Mouse (Mus musculus) neural tube, embryonic 13.5 days (tissue): ENCODE results near the gene Hsf2bp. TPM values are rescaled to one million over a fixed set of nuclear protein-coding genes. Genes with fewer than 3 reads are reported as not detected.

Source experiments
- ATAC-seq: fragments of 200-750 bp; cut with Nextera tagmentation; 2 replicates; pipeline ENCODE4 v1.8.0; 2017; ENCODE audit warnings: low read depth, mild to moderate bottlenecking, moderate TSS enrichment, moderate library complexity
- H3K27ac ChIP-seq: fragments of 300-500 bp; sonication (generic); replicated peaks from 2 replicates; pipeline ENCODE4 v1.5.1; 2015; ENCODE audit warnings: moderate library complexity, mild to moderate bottlenecking, inconsistent platforms
- H3K27me3 ChIP-seq: fragments of 300-500 bp; sonication (generic); 2 replicates; pipeline ENCODE4 v1.6.1; 2015; ENCODE audit warnings: mild to moderate bottlenecking, inconsistent platforms
- H3K36me3 ChIP-seq: fragments of 300-500 bp; sonication (generic); 2 replicates; pipeline ENCODE4 v1.6.1; 2015; ENCODE audit warnings: mild to moderate bottlenecking, inconsistent platforms
- H3K4me1 ChIP-seq: fragments of 300-500 bp; sonication (generic); replicated peaks from 2 replicates; pipeline ENCODE4 v1.6.1; 2015; ENCODE audit warnings: inconsistent platforms
- H3K4me2 ChIP-seq: fragments of 300-500 bp; sonication (generic); 2 replicates; pipeline ENCODE4 v1.6.1; 2015; ENCODE audit warnings: inconsistent platforms, mild to moderate bottlenecking, moderate library complexity
- H3K4me3 ChIP-seq: fragments of 300-500 bp; sonication (generic); 2 replicates; pipeline ENCODE4 v1.5.1; 2015; ENCODE audit warnings: mild to moderate bottlenecking, inconsistent platforms
- H3K9ac ChIP-seq: fragments of 300-500 bp; sonication (generic); 2 replicates; pipeline ENCODE4 v1.6.1; 2015; ENCODE audit warnings: moderate library complexity, mild to moderate bottlenecking, inconsistent platforms
- H3K9me3 ChIP-seq: fragments of 300-500 bp; sonication (generic); 2 replicates; pipeline ENCODE4 v1.6.1; 2016; ENCODE audit warnings: inconsistent platforms
- WGBS: fragments of 180-500 bp; shearing (Covaris S2); methylation state at CpG from one replicate; pipeline ENCODE4 v1.1.7; 2015; 5-methylcytosine and 5-hydroxymethylcytosine counted together
- polyA plus RNA-seq: library from polyadenylated mRNA; unstranded; fragments of >200 nt; fragmentation: Nextera tagmentation; extraction: Ambion mirVana; gene quantifications from 2 replicates; pipeline ENCODE4 v1.2.1, GENCODE M21; 2015

Gene Hsf2bp
- polyA plus RNA-seq, 1 experiment from 2014 or later: 0.38 TPM

GRCm38 (mm10) chr17:31998351-31998750, 37.8 kb downstream of the Hsf2bp start:
- H3K27ac ChIP-seq: no peak overlapping the region
- H3K9ac ChIP-seq: no peak overlapping the region
- H3K27me3 ChIP-seq: no peaks in the 10 kb centered on the region
- WGBS: 76% methylated on average over 1 of the region's 1 CpGs
- H3K4me2 ChIP-seq: no peak overlapping the region
- no peaks in the 10 kb centered on the region for H3K9me3 ChIP-seq
- no peaks in the 10 kb centered on the region for H3K36me3 ChIP-seq
- no peaks in the 10 kb centered on the region for H3K4me1 ChIP-seq
- no peak overlapping the region for H3K4me3 ChIP-seq
- ATAC-seq: no peak

DNA sequence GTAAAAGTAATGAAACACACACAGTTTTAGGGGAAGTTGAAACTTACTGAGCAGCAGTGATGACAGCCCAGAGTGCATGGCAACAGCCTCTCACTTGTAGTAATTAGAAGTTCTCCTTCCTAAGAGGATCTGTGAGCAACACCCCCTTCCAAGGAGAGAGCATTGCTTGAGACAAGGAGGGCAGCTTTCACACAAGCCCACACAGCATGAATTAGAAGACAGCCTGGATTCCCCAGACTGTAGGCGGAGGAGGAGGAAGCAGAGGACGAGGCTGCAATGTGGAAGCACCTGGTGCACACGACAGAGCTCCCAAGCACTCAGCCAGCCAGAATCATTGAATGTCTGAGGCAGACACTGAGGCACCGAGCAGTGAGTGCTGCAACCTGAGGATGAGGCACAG, 39.8 kb downstream of the Hsf2bp start:
- Histone ChIP-seq H3K9me3 (no peaks in the 10 kb centered on the region), H3K36me3 (no peaks in the 10 kb centered on the region), H3K4me2 (no peak overlapping the region), H3K27me3 (no peaks in the 10 kb centered on the region), H3K9ac (no peak overlapping the region), H3K4me3 (no peak overlapping the region), H3K27ac (no peak overlapping the region), H3K4me1 (no peaks in the 10 kb centered on the region)
- ATAC-seq: no peak
- 77% methylated on average over 4 of the region's 4 CpGs for WGBS

- H3K27ac ChIP-seq: no peak overlapping the region
- no peak overlapping the region for H3K9ac ChIP-seq
- H3K27me3 ChIP-seq: no peaks in the 10 kb centered on the region
- no peak for ATAC-seq
- no peaks in the 10 kb centered on the region for H3K4me1 ChIP-seq
- no peak overlapping the region for H3K4me2 ChIP-seq
- WGBS: 80% methylated on average over 2 of the region's 2 CpGs
- H3K36me3 ChIP-seq: no peaks in the 10 kb centered on the region
- H3K4me3 ChIP-seq: no peak overlapping the region
- no peaks in the 10 kb centered on the region for H3K9me3 ChIP-seq
Measured at GRCm38 (mm10) chr17:31995784-31996183, 40.4 kb downstream of the Hsf2bp start.

GRCm38 (mm10) chr17:31994132-31994531, 42.0 kb downstream of the Hsf2bp start:
- H3K4me3 ChIP-seq: no peak overlapping the region
- no peaks in the 10 kb centered on the region for H3K4me1 ChIP-seq
- no peaks in the 10 kb centered on the region for H3K9me3 ChIP-seq
- H3K27me3 ChIP-seq: no peaks in the 10 kb centered on the region
- no peak overlapping the region for H3K4me2 ChIP-seq
- H3K27ac ChIP-seq: no peak overlapping the region
- H3K36me3 ChIP-seq: no peaks in the 10 kb centered on the region
- no peak for ATAC-seq
- no peak overlapping the region for H3K9ac ChIP-seq

- Histone ChIP-seq H3K4me1 (no peaks in the 10 kb centered on the region), H3K9ac (no peak overlapping the region), H3K9me3 (no peaks in the 10 kb centered on the region), H3K4me2 (no peak overlapping the region), H3K36me3 (no peaks in the 10 kb centered on the region), H3K4me3 (no peak overlapping the region), H3K27ac (no peak overlapping the region), H3K27me3 (no peaks in the 10 kb centered on the region)
- no peak for ATAC-seq
- 63% methylated on average over 1 of the region's 1 CpGs for WGBS
Measured at GRCm38 (mm10) chr17:31993354-31993753, 42.8 kb downstream of the Hsf2bp start.

- Histone ChIP-seq H3K36me3 (no peaks in the 10 kb centered on the region), H3K27me3 (no peaks in the 10 kb centered on the region), H3K4me3 (no peak overlapping the region), H3K9me3 (no peaks in the 10 kb centered on the region), H3K4me1 (no peaks in the 10 kb centered on the region), H3K9ac (no peak overlapping the region), H3K4me2 (no peak overlapping the region), H3K27ac (no peak overlapping the region)
- ATAC-seq: no peak
- WGBS: 73% methylated on average over 2 of the region's 2 CpGs
Measured at GRCm38 (mm10) chr17:31992004-31992403, 44.1 kb downstream of the Hsf2bp start.

- no peaks in the 10 kb centered on the region for H3K9me3 ChIP-seq
- H3K9ac ChIP-seq: no peak overlapping the region
- H3K4me1 ChIP-seq: no peaks in the 10 kb centered on the region
- H3K4me2 ChIP-seq: no peak overlapping the region
- no peak overlapping the region for H3K27ac ChIP-seq
- 91% methylated on average over 2 of the region's 2 CpGs for WGBS
- no peaks in the 10 kb centered on the region for H3K27me3 ChIP-seq
- ATAC-seq: no peak
- H3K4me3 ChIP-seq: no peak overlapping the region
- no peaks in the 10 kb centered on the region for H3K36me3 ChIP-seq
Measured at GRCm38 (mm10) chr17:31989035-31989434, 47.1 kb downstream of the Hsf2bp start.

DNA sequence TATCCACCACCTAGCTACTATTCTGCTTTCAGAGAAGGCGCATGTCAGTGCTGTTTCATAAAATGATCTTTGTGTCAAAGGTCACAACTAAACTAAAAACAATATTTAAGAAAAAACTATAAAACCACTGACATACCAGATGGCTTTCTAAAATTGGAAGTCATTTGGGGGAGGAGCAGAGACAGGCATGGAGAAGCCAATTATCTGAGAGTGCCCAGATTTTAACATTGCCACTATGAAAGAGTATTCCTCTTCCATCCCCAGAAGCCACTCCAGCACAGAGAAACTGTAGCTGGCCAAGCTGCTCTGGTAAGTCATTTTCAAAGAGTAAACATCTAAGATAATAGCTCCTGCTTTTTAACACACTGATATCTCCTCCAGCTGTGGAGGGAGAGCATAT, 49.2 kb downstream of the Hsf2bp start:
- H3K9ac ChIP-seq: no peak overlapping the region
- H3K36me3 ChIP-seq: no peaks in the 10 kb centered on the region
- no peaks in the 10 kb centered on the region for H3K9me3 ChIP-seq
- ATAC-seq: no peak
- 95% methylated on average over 1 of the region's 1 CpGs for WGBS
- no peak overlapping the region for H3K4me3 ChIP-seq
- H3K27ac ChIP-seq: no peak overlapping the region
- H3K27me3 ChIP-seq: no peaks in the 10 kb centered on the region
- H3K4me2 ChIP-seq: no peak overlapping the region
- H3K4me1 ChIP-seq: no peaks in the 10 kb centered on the region

DNA sequence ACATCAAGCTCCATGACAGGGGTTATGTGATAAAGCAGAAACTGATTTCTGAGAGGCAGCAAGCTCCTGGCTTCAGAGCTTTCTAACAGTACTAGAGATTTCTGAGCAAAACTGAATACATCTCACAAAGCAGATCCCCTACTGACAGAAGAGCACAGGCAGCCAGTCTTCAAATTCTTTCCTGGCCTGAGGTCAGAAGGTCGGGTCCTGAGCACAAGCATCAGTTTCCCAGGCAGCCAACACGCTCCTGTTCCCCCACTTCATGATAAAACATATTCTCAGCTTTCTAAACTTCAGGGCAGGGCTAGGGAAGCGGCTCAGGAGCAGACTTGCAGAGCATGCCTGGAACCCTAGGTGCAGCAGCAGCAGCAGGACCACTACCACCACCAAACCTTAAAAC, 52.7 kb downstream of the Hsf2bp start:
- Histone ChIP-seq H3K27ac (no peak overlapping the region), H3K9me3 (no peaks in the 10 kb centered on the region), H3K27me3 (no peaks in the 10 kb centered on the region), H3K4me1 (no peaks in the 10 kb centered on the region), H3K4me2 (no peak overlapping the region), H3K4me3 (no peak overlapping the region), H3K36me3 (no peaks in the 10 kb centered on the region), H3K9ac (no peak overlapping the region)
- 61% methylated on average over 3 of the region's 3 CpGs for WGBS
- no peak for ATAC-seq

- no peaks in the 10 kb centered on the region for H3K9me3 ChIP-seq
- no peak overlapping the region for H3K4me2 ChIP-seq
- H3K4me3 ChIP-seq: no peak overlapping the region
- WGBS: 88% methylated on average over 11 of the region's 11 CpGs
- no peak overlapping the region for H3K9ac ChIP-seq
- no peaks in the 10 kb centered on the region for H3K27me3 ChIP-seq
- H3K4me1 ChIP-seq: no peaks in the 10 kb centered on the region
- ATAC-seq: no peak
- no peaks in the 10 kb centered on the region for H3K36me3 ChIP-seq
- no peak overlapping the region for H3K27ac ChIP-seq
Measured at GRCm38 (mm10) chr17:31982326-31983190, 53.6 kb downstream of the Hsf2bp start.

- Histone ChIP-seq H3K27ac (no peak overlapping the region), H3K36me3 (no peaks in the 10 kb centered on the region), H3K4me1 (no peaks in the 10 kb centered on the region), H3K4me3 (no peak overlapping the region), H3K9me3 (no peaks in the 10 kb centered on the region), H3K27me3 (no peaks in the 10 kb centered on the region), H3K9ac (no peak overlapping the region), H3K4me2 (no peak overlapping the region)
- WGBS: 72% methylated on average over 4 of the region's 4 CpGs
- ATAC-seq: no peak
Measured at GRCm38 (mm10) chr17:31979888-31980287, 56.3 kb downstream of the Hsf2bp start.

GRCm38 (mm10) chr17:31977131-31977530, 59.0 kb downstream of the Hsf2bp start:
- Histone ChIP-seq H3K27me3 (no peaks in the 10 kb centered on the region), H3K4me3 (no peak overlapping the region)
- ATAC-seq: no peak

DNA sequence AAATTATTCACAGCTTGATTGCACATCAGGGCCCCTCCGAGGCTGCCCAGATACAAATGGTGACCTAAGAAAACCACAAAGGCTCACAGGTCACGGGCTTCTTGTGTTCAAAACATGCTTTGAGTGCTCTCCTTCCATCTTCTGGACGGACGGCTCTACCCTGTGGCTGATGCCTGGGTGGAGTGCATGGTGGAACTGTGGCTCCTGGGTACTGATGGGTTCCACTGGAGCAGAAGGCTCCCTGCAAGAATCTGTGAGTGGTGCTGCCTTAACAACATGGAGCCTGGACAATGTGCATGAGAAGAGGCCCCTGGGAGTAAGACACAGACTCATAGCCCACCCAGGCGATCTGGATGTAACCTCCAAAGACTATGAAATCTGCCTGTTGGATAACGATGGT, 59.6 kb downstream of the Hsf2bp start:
- H3K4me3 ChIP-seq: no peak overlapping the region
- ATAC-seq: no peak

More at GRCm38 (mm10) chr17:31977131-31977530, 59.0 kb downstream of the Hsf2bp start:
- Histone ChIP-seq H3K9ac (no peak overlapping the region), H3K4me2 (no peak overlapping the region), H3K9me3 (no peaks in the 10 kb centered on the region), H3K4me1 (no peaks in the 10 kb centered on the region), H3K27ac (no peak overlapping the region), H3K36me3 (no peaks in the 10 kb centered on the region)

More for the DNA sequence above, 59.6 kb downstream of the Hsf2bp start:
- Histone ChIP-seq H3K27me3 (no peaks in the 10 kb centered on the region), H3K4me2 (no peak overlapping the region), H3K27ac (no peak overlapping the region), H3K9ac (no peak overlapping the region), H3K9me3 (no peaks in the 10 kb centered on the region), H3K36me3 (no peaks in the 10 kb centered on the region), H3K4me1 (no peaks in the 10 kb centered on the region)
- 66% methylated on average over 6 of the region's 6 CpGs for WGBS
